13 mouse cellular contexts compared by ENCODE assay signal in genomic region chr6:113468512-113468911, GRCm38 (mm10). TPM values are rescaled to one million over a fixed set of nuclear protein-coding genes. Genes with fewer than 3 reads are reported as not detected.
DNase-seq lines count a peak whose midpoint lies in the region; ATAC-seq and TF ChIP-seq lines count a peak whose summit lies in the region.
"Had no signal": no experiment of that assay in that cellular context is flagged by ENCODE, and none has a peak within 500 bp of the region (broad histone marks: within the 10 kb centered on the region; RNA-seq: fewer than 3 reads in every experiment).

No protein-coding gene starts in this region.

- no peaks in the 10 kb centered on the region for H3K9me3 ChIP-seq in heart, embryonic 14.5 days (ENCODE audit: control insufficient read depth, low read length)
- H3K9me3 ChIP-seq in midbrain, postnatal 0 days (ENCODE audit: low read length), result no peaks in the 10 kb centered on the region
- H3K9me3 ChIP-seq in midbrain, embryonic 15.5 days, result no peaks in the 10 kb centered on the region
- no peaks in the 10 kb centered on the region for H3K9me3 ChIP-seq in hindbrain, embryonic 14.5 days (ENCODE audit: control insufficient read depth, low read length)
- H3K9me3 ChIP-seq: neural tube, embryonic 15.5 days had no signal

- H3K27ac ChIP-seq in heart, embryonic 14.5 days (replicated peaks in 1 of 2; ENCODE audit: control insufficient read depth in 1 of 2, insufficient read depth in 1 of 2, low read depth in 2 of 2, low read length in 2 of 2), result no peak overlapping the region
- no peak overlapping the region for H3K27ac ChIP-seq in midbrain, postnatal 0 days (ENCODE audit: low read depth, low read length)
- H3K27ac ChIP-seq in midbrain, embryonic 15.5 days, result no peak overlapping the region
- no peak overlapping the region for H3K27ac ChIP-seq in hindbrain, embryonic 14.5 days
- H3K27ac ChIP-seq: neural tube, embryonic 15.5 days had no signal

- no peak overlapping the region for H3K4me3 ChIP-seq in heart, embryonic 14.5 days (ENCODE audit: control insufficient read depth in 1 of 2, insufficient read depth in 1 of 2, low read depth in 1 of 2, low read length in 2 of 2)
- H3K4me3 ChIP-seq in midbrain, postnatal 0 days (ENCODE audit: low read depth, low read length), result no peak overlapping the region
- no peak overlapping the region for H3K4me3 ChIP-seq in midbrain, embryonic 15.5 days
- H3K4me3 ChIP-seq in hindbrain, embryonic 14.5 days (replicated peaks; ENCODE audit: low read length), result no peak overlapping the region

- 0 out of 2 replicates have a peak overlapping the region, but pooled peaks have one; percentile 16 for H3K9ac ChIP-seq in heart, embryonic 14.5 days (ENCODE audit: low read length)
- H3K9ac ChIP-seq in midbrain, postnatal 0 days (replicated peaks; ENCODE audit: low read length, poor library complexity, severe bottlenecking), result 0 out of 2 replicates have a peak overlapping the region, but pooled peaks have one; percentile 30
- no peak overlapping the region for H3K9ac ChIP-seq in midbrain, embryonic 15.5 days
- no peak overlapping the region; the same call in 1 of the 2 replicates for H3K9ac ChIP-seq in hindbrain, embryonic 14.5 days

- 57% methylated on average over 3 of the region's 3 CpGs for WGBS in heart, embryonic 14.5 days
- WGBS in midbrain, postnatal 0 days, result 72% methylated on average over 3 of the region's 3 CpGs
- 72% methylated on average over 3 of the region's 3 CpGs for WGBS in midbrain, embryonic 15.5 days
- 71% methylated on average over 3 of the region's 3 CpGs for WGBS in hindbrain, embryonic 14.5 days

- TF ChIP-seq CTCF in midbrain, postnatal 0 days (IDR thresholded peaks at IDR 0.05), result no peak

- H3K36me3 ChIP-seq in heart, embryonic 14.5 days (ENCODE audit: control insufficient read depth, insufficient read depth, low read length), result no peaks in the 10 kb centered on the region
- H3K36me3 ChIP-seq in midbrain, postnatal 0 days (ENCODE audit: insufficient read depth, low read length), result no peaks in the 10 kb centered on the region
- H3K36me3 ChIP-seq in midbrain, embryonic 15.5 days (replicated peaks), result no peaks in the 10 kb centered on the region
- no peaks in the 10 kb centered on the region for H3K36me3 ChIP-seq in hindbrain, embryonic 14.5 days (replicated peaks; ENCODE audit: control insufficient read depth, insufficient read depth)
- H3K36me3 ChIP-seq: G1E; neural tube, embryonic 15.5 days had no signal

- peaks cover 16 to 20% of the 10 kb centered on the region in 2 experiments for H3K4me1 ChIP-seq in heart, embryonic 14.5 days (ENCODE audit: control insufficient read depth in 2 of 2, insufficient read depth in 2 of 2, low read length in 2 of 2)
- no peaks in the 10 kb centered on the region for H3K4me1 ChIP-seq in midbrain, postnatal 0 days (ENCODE audit: insufficient read depth, low read length)
- H3K4me1 ChIP-seq in midbrain, embryonic 15.5 days, result peaks cover 12% of the 10 kb centered on the region
- peaks cover 7% of the 10 kb centered on the region; the same call in 1 of the 2 replicates for H3K4me1 ChIP-seq in hindbrain, embryonic 14.5 days (replicated peaks; ENCODE audit: control insufficient read depth, insufficient read depth, low read length)

- intact Hi-C loops in heart, postnatal 25 days (cut with DNase I), result loop anchor here (2.0 to 5.0 kb wide), 3 partner anchors 26 to 430 kb away; partner anchors contain the start of gene Jagn1

- no peak for DNase-seq in heart, postnatal 25 days (ENCODE audit: low spot score)
- DNase-seq in midbrain, postnatal 0 days (ENCODE audit: low spot score), result no peak
- no peak for DNase-seq in hindbrain, embryonic 14.5 days (ENCODE audit: low spot score)
- no peak for DNase-seq in spleen, postnatal 10 days (ENCODE audit: low spot score in 2 of 2)
- DNase-seq in cerebellum, adult 8-10 months, result no peak
- DNase-seq in spleen, adult 18-20 months, result no peak

- H3K4me2 ChIP-seq in heart, embryonic 14.5 days (ENCODE audit: low read length), result no peak overlapping the region
- H3K4me2 ChIP-seq in midbrain, postnatal 0 days (ENCODE audit: low read depth, low read length, poor library complexity, severe bottlenecking), result no peak overlapping the region
- H3K4me2 ChIP-seq in midbrain, embryonic 15.5 days, result no peak overlapping the region
- no peak overlapping the region for H3K4me2 ChIP-seq in hindbrain, embryonic 14.5 days (replicated peaks)

- H3K27me3 ChIP-seq in heart, embryonic 14.5 days (ENCODE audit: control insufficient read depth, insufficient read depth, low read length), result peaks cover 21% of the 10 kb centered on the region; the same call in 1 of the 2 replicates
- H3K27me3 ChIP-seq in midbrain, postnatal 0 days (ENCODE audit: insufficient read depth, low read length), result peaks cover 13% of the 10 kb centered on the region
- peaks cover 24% of the 10 kb centered on the region for H3K27me3 ChIP-seq in midbrain, embryonic 15.5 days (replicated peaks)
- H3K27me3 ChIP-seq in hindbrain, embryonic 14.5 days (ENCODE audit: control insufficient read depth, insufficient read depth, low read length), result peaks cover 23% of the 10 kb centered on the region; the same call in 1 of the 2 replicates

- ATAC-seq in heart, embryonic 14.5 days (ENCODE audit: insufficient number of reproducible peaks, insufficient read depth, low FRiP score, low read depth), result no peak
- no peak for ATAC-seq in midbrain, postnatal 0 days (ENCODE audit: low FRiP score)
- ATAC-seq in midbrain, embryonic 15.5 days (replicated peaks), result no peak; the same call in 1 of the 2 replicates
- 0 out of 2 replicates have a peak, but pooled peaks have one; percentile 7 for ATAC-seq in hindbrain, embryonic 14.5 days (ENCODE audit: low FRiP score)

RNA-seq across cellular contexts. Expression of gene Il17rc, which starts 2.7 kb away (rescaled TPM):
- polyA plus RNA-seq in heart, embryonic 14.5 days (2014; fragmentation: Nextera tagmentation; extraction: Ambion mirVana), result 5.6 and 9.5 TPM in 2 replicates
- total RNA-seq in heart, postnatal 25 days (2021), result 10 to 100 TPM in 1 of 2 experiments, 1 to 10 TPM in 1; 8.2 to 10.0 TPM
- 4.7 and 11.6 TPM in 2 replicates for total RNA-seq in midbrain, postnatal 0 days (2014; rRNA removed)
- polyA plus RNA-seq in midbrain, postnatal 0 days (2015; fragmentation: Nextera tagmentation; extraction: Ambion mirVana), result 4.1 and 4.2 TPM in 2 replicates
- polyA plus RNA-seq in midbrain, embryonic 15.5 days (2015; fragmentation: Nextera tagmentation; extraction: Ambion mirVana), result 3.4 and 4.8 TPM in 2 replicates
- polyA plus RNA-seq in hindbrain, embryonic 14.5 days (2014; fragmentation: Nextera tagmentation; extraction: Ambion mirVana), result 2.4 and 3.0 TPM in 2 replicates
- total RNA-seq: G1E had no signal

RNA-seq across cellular contexts. Expression of gene Il17re, which starts 10.2 kb away (rescaled TPM):
- 0.99 and 1.4 TPM in 2 replicates for polyA plus RNA-seq in heart, embryonic 14.5 days (2014; fragmentation: Nextera tagmentation; extraction: Ambion mirVana)
- total RNA-seq in heart, postnatal 25 days (2021), result 1 to 10 TPM in 1 of 2 experiments, under 1 TPM in 1; 0.78 to 1.1 TPM
- 0.49 TPM in 1 of 2 replicates, not detected in the other for total RNA-seq in midbrain, postnatal 0 days (2014; rRNA removed)
- polyA plus RNA-seq in midbrain, postnatal 0 days (2015; fragmentation: Nextera tagmentation; extraction: Ambion mirVana), result 0.48 and 0.77 TPM in 2 replicates
- 0.08 and 0.41 TPM in 2 replicates for polyA plus RNA-seq in midbrain, embryonic 15.5 days (2015; fragmentation: Nextera tagmentation; extraction: Ambion mirVana)
- polyA plus RNA-seq in hindbrain, embryonic 14.5 days (2014; fragmentation: Nextera tagmentation; extraction: Ambion mirVana), result 0.27 and 0.31 TPM in 2 replicates
- polyA plus RNA-seq: C2C12, G1E had no signal

RNA-seq across cellular contexts. Expression of gene Creld1, which starts 14.6 kb away (rescaled TPM):
- 30.7 and 32.6 TPM in 2 replicates for polyA plus RNA-seq in heart, embryonic 14.5 days (2014; fragmentation: Nextera tagmentation; extraction: Ambion mirVana)
- total RNA-seq in heart, postnatal 25 days (2021), result 10 to 100 TPM; 52.2 to 55.6 TPM
- total RNA-seq in midbrain, postnatal 0 days (2014; rRNA removed), result 39.4 and 43.0 TPM in 2 replicates
- polyA plus RNA-seq in midbrain, postnatal 0 days (2015; fragmentation: Nextera tagmentation; extraction: Ambion mirVana), result 56.6 and 60.4 TPM in 2 replicates
- 74.8 and 79.0 TPM in 2 replicates for polyA plus RNA-seq in midbrain, embryonic 15.5 days (2015; fragmentation: Nextera tagmentation; extraction: Ambion mirVana)
- polyA plus RNA-seq in hindbrain, embryonic 14.5 days (2014; fragmentation: Nextera tagmentation; extraction: Ambion mirVana), result 61.5 and 69.9 TPM in 2 replicates

RNA-seq across cellular contexts. Expression of gene Jagn1, which starts 26.1 kb away (rescaled TPM):
- polyA plus RNA-seq in heart, embryonic 14.5 days (2014; fragmentation: Nextera tagmentation; extraction: Ambion mirVana), result 54.2 and 57.5 TPM in 2 replicates
- 10 to 100 TPM; 22.2 TPM for total RNA-seq in heart, postnatal 25 days (2021)
- 43.6 and 48.6 TPM in 2 replicates for total RNA-seq in midbrain, postnatal 0 days (2014; rRNA removed)
- polyA plus RNA-seq in midbrain, postnatal 0 days (2015; fragmentation: Nextera tagmentation; extraction: Ambion mirVana), result 80.4 and 85.4 TPM in 2 replicates
- polyA plus RNA-seq in midbrain, embryonic 15.5 days (2015; fragmentation: Nextera tagmentation; extraction: Ambion mirVana), result 94.9 and 101 TPM in 2 replicates
- polyA plus RNA-seq in hindbrain, embryonic 14.5 days (2014; fragmentation: Nextera tagmentation; extraction: Ambion mirVana), result 87.9 and 88.5 TPM in 2 replicates

RNA-seq across cellular contexts. Expression of gene Cidec, which starts 33.0 kb away (rescaled TPM):
- polyA plus RNA-seq in heart, embryonic 14.5 days (2014; fragmentation: Nextera tagmentation; extraction: Ambion mirVana), result not detected in 2 replicates
- total RNA-seq in heart, postnatal 25 days (2021), result 1 to 10 TPM; 5.6 to 9.0 TPM
- not detected in 2 replicates for total RNA-seq in midbrain, postnatal 0 days (2014; rRNA removed)
- polyA plus RNA-seq in midbrain, postnatal 0 days (2015; fragmentation: Nextera tagmentation; extraction: Ambion mirVana), result 0.09 TPM in 1 of 2 replicates, not detected in the other
- not detected in 2 replicates for polyA plus RNA-seq in midbrain, embryonic 15.5 days (2015; fragmentation: Nextera tagmentation; extraction: Ambion mirVana)
- polyA plus RNA-seq in hindbrain, embryonic 14.5 days (2014; fragmentation: Nextera tagmentation; extraction: Ambion mirVana), result not detected in 2 replicates
- total RNA-seq: layer of hippocampus, postnatal 25 days had no signal
- polyA plus RNA-seq: C2C12; G1E; midbrain, embryonic 16.5 days; neural tube, embryonic 15.5 days had no signal

Comparison
In these comparisons a context has a peak if more than half of its experiments do, and no peak if none do; other contexts are left out.
1. H3K9ac ChIP-seq: peak in heart, embryonic 14.5 days (single experiment) and midbrain, postnatal 0 days (single experiment); none in midbrain, embryonic 15.5 days (single experiment) and hindbrain, embryonic 14.5 days (single experiment).